Mouse (Mus musculus) CH12.LX (cell line): Measurements from ENCODE around the gene Tor3a. TPM values are rescaled to one million over a fixed set of nuclear protein-coding genes. Genes with fewer than 3 reads are reported as not detected.

Source experiments
- DNase-seq: peaks from one replicate; pipeline ENCODE4 v3.0.0-alpha.2; 2013; ENCODE audit errors: extremely low read depth
- H3K27ac ChIP-seq: 2 replicates; pipeline ENCODE4 v1.5.1; 2012; ENCODE audit warnings: low read depth, mild to moderate bottlenecking, control low read depth, moderate library complexity; ENCODE audit not compliant: insufficient read depth
- H3K27me3 ChIP-seq: replicated peaks from 2 replicates; pipeline ENCODE3; 2012; ENCODE audit warnings: inconsistent platforms
- H3K36me3 ChIP-seq, 2 experiments: replicated peaks in 1 of 2; 2 replicates each; pipeline versions ENCODE3 to v1.6.1; 2012; ENCODE audit warnings: inconsistent platforms in 1 of 2, low read length in 1 of 2, mild to moderate bottlenecking in 1 of 2, mixed read lengths in 1 of 2, moderate library complexity in 1 of 2; ENCODE audit not compliant: control insufficient read depth in 1 of 2, insufficient read depth in 1 of 2
- H3K4me1 ChIP-seq, 2 experiments: 2 replicates each; pipeline ENCODE4 v1.6.1; 2012; ENCODE audit warnings: inconsistent platforms in 1 of 2, moderate library complexity in 1 of 2; ENCODE audit not compliant: insufficient read depth in 2 of 2, control insufficient read depth in 1 of 2
- H3K4me2 ChIP-seq: 2 replicates; pipeline ENCODE4 v1.6.1; 2012; ENCODE audit warnings: low read depth, mild to moderate bottlenecking, control low read depth; ENCODE audit not compliant: poor library complexity, insufficient read depth, severe bottlenecking
- H3K4me3 ChIP-seq, 3 experiments: fragments of 150-350 bp in 1 of 3; sonication (generic) in 1 of 3; replicated peaks in 1 of 3; 2 replicates each; pipeline versions ENCODE3 to v1.5.1; 2011 to 2012; ENCODE audit warnings: low read depth in 2 of 3, low read length in 2 of 3, mild to moderate bottlenecking in 2 of 3, moderate library complexity in 2 of 3, control low read depth in 1 of 3, improper control_type of control experiment in 1 of 3, inconsistent platforms in 1 of 3, mixed read lengths in 1 of 3; ENCODE audit not compliant: poor library complexity in 1 of 3
- H3K79me2 ChIP-seq: replicated peaks from 2 replicates; pipeline ENCODE4 v1.6.1; 2012; ENCODE audit warnings: mild to moderate bottlenecking, moderate library complexity; ENCODE audit not compliant: control insufficient read depth, poor library complexity, insufficient read depth, severe bottlenecking; ENCODE audit errors: extremely low read depth
- H3K9ac ChIP-seq: 2 replicates; pipeline ENCODE4 v1.6.1; 2012; ENCODE audit warnings: low read depth, mild to moderate bottlenecking, control low read depth, moderate library complexity; ENCODE audit not compliant: insufficient read depth
- H3K9me3 ChIP-seq: replicated peaks from 2 replicates; pipeline ENCODE3; 2012; ENCODE audit warnings: low read length, inconsistent platforms, mixed read lengths
- E2F4 ChIP-seq: IDR thresholded peaks from 2 replicates; pipeline ENCODE4 v1.6.1; 2011; ENCODE audit warnings: low read depth, low read length, improper control_type of control experiment; ENCODE audit not compliant: insufficient replicate concordance
- ELF1 ChIP-seq: IDR thresholded peaks from 2 replicates; pipeline ENCODE4 v1.6.1; 2014; ENCODE audit warnings: low read depth, mild to moderate bottlenecking, inconsistent platforms, low read length, improper control_type of control experiment
- EP300 ChIP-seq: IDR thresholded peaks from 2 replicates; pipeline ENCODE4 v1.6.1; 2011; ENCODE audit warnings: low read length, improper control_type of control experiment
- GABPA ChIP-seq: IDR thresholded peaks from 2 replicates; pipeline ENCODE4 v1.6.1; 2012; ENCODE audit warnings: low read depth, low read length, improper control_type of control experiment, inconsistent platforms; ENCODE audit not compliant: insufficient replicate concordance
- IRF4 ChIP-seq: IDR thresholded peaks from 2 replicates; pipeline ENCODE4 v1.6.1; 2014; ENCODE audit warnings: low read depth, mild to moderate bottlenecking, inconsistent platforms, low read length, improper control_type of control experiment
- MAX ChIP-seq: IDR thresholded peaks from 2 replicates; pipeline ENCODE4 v1.6.1; 2011; ENCODE audit warnings: low read length, improper control_type of control experiment
- MEF2A ChIP-seq: IDR thresholded peaks from 2 replicates; pipeline ENCODE4 v1.6.1; 2014; ENCODE audit warnings: low read depth, mild to moderate bottlenecking, inconsistent platforms, low read length, improper control_type of control experiment, borderline replicate concordance
- MXI1 ChIP-seq: IDR thresholded peaks from 2 replicates; pipeline ENCODE4 v1.6.1; 2011; ENCODE audit warnings: mild to moderate bottlenecking, low read depth, low read length, improper control_type of control experiment
- NELFE ChIP-seq: IDR thresholded peaks from 2 replicates; pipeline ENCODE4 v1.6.1; 2011; ENCODE audit warnings: low read depth, low read length, improper control_type of control experiment
- POLR2AphosphoS2 ChIP-seq: IDR thresholded peaks from 2 replicates; pipeline ENCODE4 v1.6.1; 2011; ENCODE audit warnings: low read depth, low read length, improper control_type of control experiment
- RAD21 ChIP-seq: IDR thresholded peaks from 2 replicates; pipeline ENCODE4 v1.6.1; 2011; ENCODE audit warnings: low read depth, mild to moderate bottlenecking, low read length, improper control_type of control experiment, moderate library complexity
- RCOR1 ChIP-seq: conservative IDR thresholded peaks from 2 replicates; pipeline ENCODE4 v1.6.1; 2012; ENCODE audit warnings: low read depth, mild to moderate bottlenecking, inconsistent platforms, low read length, improper control_type of control experiment
- SIN3A ChIP-seq: IDR thresholded peaks from 2 replicates; pipeline ENCODE4 v1.6.1; 2012; ENCODE audit warnings: low read length, improper control_type of control experiment, inconsistent platforms
- TCF12 ChIP-seq: IDR thresholded peaks from 2 replicates; pipeline ENCODE4 v1.6.1; 2014; ENCODE audit warnings: low read depth, mild to moderate bottlenecking, inconsistent platforms, low read length, improper control_type of control experiment
- USF2 ChIP-seq: conservative IDR thresholded peaks from 2 replicates; pipeline ENCODE4 v1.6.1; 2011; ENCODE audit warnings: low read depth, low read length, improper control_type of control experiment
- ZC3H11A ChIP-seq: IDR thresholded peaks from 2 replicates; pipeline ENCODE4 v1.6.1; 2012; ENCODE audit warnings: low read depth, mild to moderate bottlenecking, inconsistent platforms, low read length, improper control_type of control experiment
- ZKSCAN1 ChIP-seq: IDR thresholded peaks from 2 replicates; pipeline ENCODE4 v1.6.1; 2012; ENCODE audit warnings: low read depth, inconsistent platforms, low read length, improper control_type of control experiment, borderline replicate concordance
- dilution Hi-C: fragments of 300-500 bp; cut with MboI; formaldehyde crosslinking; loops from 2 replicates; pipeline ENCODE4 v1.14.3; 2020; ENCODE audit warnings: low sequenced_read_pairs; ENCODE audit not compliant: extremely low pct_unique_long_range_greater_than_20kb, extremely low pct_ligation_motif_present
- in situ Hi-C: fragments of 300-500 bp; cut with MboI; formaldehyde crosslinking; loops from 3 replicates; pipeline ENCODE4 v1.14.3; 2019; ENCODE audit warnings: low sequenced_read_pairs, low pct_ligation_motif_present, low pct_unique_long_range_greater_than_20kb, mixed read lengths
- polyA plus RNA-seq: library from polyadenylated mRNA; unstranded; fragments of >175 nt; gene quantifications from 2 replicates; pipeline ENCODE4 v1.2.1, GENCODE M21; 2012; ENCODE audit warnings: low read depth; ENCODE audit not compliant: insufficient read length
- total RNA-seq, 2 experiments: library from RNA; depleted of rRNA; stranded (reverse); fragments of 300-350 nt in 1 of 2; fragments of >200 nt in 1 of 2; gene quantifications; 2 replicates each; pipeline ENCODE4 v1.2.3; 2012 to 2014

The Tor3a gene
- total and polyA plus RNA-seq, 3 experiments, result 37.6 to 85.7 (median 53.8) TPM

DNA sequence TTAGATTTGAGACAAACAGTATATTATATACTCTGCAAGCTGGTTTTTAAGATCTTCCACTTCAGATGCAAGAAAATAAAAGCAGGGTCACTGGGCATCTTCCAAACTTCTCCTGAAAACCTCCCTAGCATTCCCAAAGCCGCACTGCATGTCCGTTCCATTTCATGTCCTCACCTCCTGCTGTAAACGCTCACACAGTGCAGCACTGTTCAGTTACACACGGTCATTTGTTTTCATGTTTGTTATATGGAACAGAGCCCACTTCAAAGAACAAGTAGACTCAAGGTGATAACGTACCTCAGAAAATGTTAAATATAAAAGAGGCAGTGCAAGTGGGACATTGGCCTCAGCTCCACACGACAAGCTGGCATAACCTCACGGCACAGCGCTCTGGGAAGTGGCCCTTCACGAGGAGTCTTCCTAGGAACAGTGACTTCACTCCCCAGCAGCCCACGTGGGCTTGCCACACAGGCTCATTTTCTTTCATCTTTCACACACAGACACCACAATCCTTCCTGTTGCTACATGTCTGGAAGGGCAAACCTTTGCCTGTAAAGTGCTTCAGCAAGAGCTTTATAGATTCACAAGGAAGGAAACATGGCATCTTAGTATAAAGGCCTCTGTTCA lies 36.4 kb upstream of the Tor3a start:
- H3K4me1 ChIP-seq, result peaks cover 2 to 17% of the 10 kb centered on the region in 2 experiments; a peak in 3 of 4 replicates
- no peak overlapping the region for H3K9ac ChIP-seq
- in situ Hi-C loops (loop anchor here (10.0 kb wide), 1 partner anchor 56 kb away; no protein-coding TSS in a partner anchor), dilution Hi-C loops (no loop called here)
- no peak overlapping the region for H3K27ac ChIP-seq
- TF ChIP-seq TCF12, result no peak
- TF ChIP-seq ELF1, result no peak
- TF ChIP-seq GABPA, result no peak
- TF ChIP-seq NELFE, result no peak
- TF ChIP-seq ZKSCAN1, result no peak
- TF ChIP-seq SIN3A, result no peak
- TF ChIP-seq E2F4, result no peak
- TF ChIP-seq ZC3H11A, result no peak
- TF ChIP-seq MEF2A, result no peak
- TF ChIP-seq RAD21, result no peak
- TF ChIP-seq USF2, result no peak
- TF ChIP-seq MAX, result no peak
- no peak for TF ChIP-seq IRF4
- TF ChIP-seq MXI1, result no peak
- no peak for TF ChIP-seq RCOR1
- TF ChIP-seq EP300, result no peak
- H3K36me3 ChIP-seq, result peaks cover 3 to 33% of the 10 kb centered on the region in 2 experiments
- no peak overlapping the region for H3K4me3 ChIP-seq
- no peak for DNase-seq
- no peaks in the 10 kb centered on the region for H3K79me2 ChIP-seq
- no peaks in the 10 kb centered on the region for H3K27me3 ChIP-seq
- no peak overlapping the region for H3K4me2 ChIP-seq
- H3K9me3 ChIP-seq, result no peaks in the 10 kb centered on the region

GRCm38 (mm10) chr1:156708672-156709071 lies 34.5 kb upstream of the Tor3a start:
- Histone ChIP-seq H3K27me3 (no peaks in the 10 kb centered on the region), H3K36me3 (peaks cover 16 to 39% of the 10 kb centered on the region in 2 experiments), H3K9me3 (no peaks in the 10 kb centered on the region), H3K9ac (no peak overlapping the region), H3K4me2 (no peak overlapping the region), H3K27ac (no peak overlapping the region), H3K79me2 (no peaks in the 10 kb centered on the region), H3K4me3 (no peak overlapping the region), H3K4me1 (peaks cover 2 to 21% of the 10 kb centered on the region in 2 experiments; a peak in 3 of 4 replicates)
- TF ChIP-seq EP300 (peak; percentile 32; the same call in 1 of the 2 replicates), POLR2AphosphoS2 (no peak)
- DNase-seq, result peak; percentile 27
- in situ Hi-C loops (no loop called here), dilution Hi-C loops (no loop called here)
